Mouse (Mus musculus) forebrain, embryonic 16.5 days (tissue): ENCODE data around the gene Card19. TPM values are rescaled to one million over a fixed set of nuclear protein-coding genes. Genes with fewer than 3 reads are reported as not detected.

Source experiments
- ATAC-seq: fragments of 200-750 bp; cut with Nextera tagmentation; 2 replicates; pipeline ENCODE4 v1.8.0; 2017; ENCODE audit warnings: mild to moderate bottlenecking, moderate library complexity
- H3K27ac ChIP-seq: fragments of 300-500 bp; sonication (generic); 2 replicates; pipeline ENCODE4 v1.5.1; 2014; ENCODE audit warnings: low read length, control low read depth
- H3K27me3 ChIP-seq: fragments of 300-500 bp; sonication (generic); replicated peaks from 2 replicates; pipeline ENCODE4 v1.6.1; 2014; ENCODE audit warnings: low read length; ENCODE audit not compliant: control insufficient read depth, insufficient read depth
- H3K36me3 ChIP-seq: fragments of 300-500 bp; sonication (generic); 2 replicates; pipeline ENCODE4 v1.6.1; 2014; ENCODE audit not compliant: control insufficient read depth, insufficient read depth
- H3K4me1 ChIP-seq: fragments of 300-500 bp; sonication (generic); replicated peaks from 2 replicates; pipeline ENCODE4 v1.6.1; 2014; ENCODE audit warnings: low read length; ENCODE audit not compliant: control insufficient read depth, insufficient read depth
- H3K4me2 ChIP-seq: fragments of 300-500 bp; sonication (generic); 2 replicates; pipeline ENCODE4 v1.6.1; 2014; ENCODE audit warnings: mild to moderate bottlenecking, low read length, control low read depth
- H3K4me3 ChIP-seq: fragments of 300-500 bp; sonication (generic); replicated peaks from 2 replicates; pipeline ENCODE4 v1.5.1; 2014; ENCODE audit warnings: mild to moderate bottlenecking, low read length, control low read depth
- H3K9ac ChIP-seq: fragments of 300-500 bp; sonication (generic); replicated peaks from 2 replicates; pipeline ENCODE4 v1.6.1; 2014; ENCODE audit warnings: low read depth, low read length, control low read depth
- H3K9me3 ChIP-seq: fragments of 300-500 bp; sonication (generic); 2 replicates; pipeline ENCODE4 v1.6.1; 2016; ENCODE audit warnings: low read length; ENCODE audit not compliant: control insufficient read depth
- WGBS: fragments of 180-500 bp; shearing (Covaris S2); extraction: QIAGEN DNeasy Blood & Tissue Kit; methylation state at CpG from one replicate; pipeline ENCODE4 v1.1.7; 2014; 5-methylcytosine and 5-hydroxymethylcytosine counted together
- polyA plus RNA-seq: library from polyadenylated mRNA; unstranded; fragments of >200 nt; fragmentation: Nextera tagmentation; extraction: Ambion mirVana; gene quantifications from 2 replicates; pipeline ENCODE4 v1.2.1, GENCODE M21; 2015

Card19 gene
- polyA plus RNA-seq, 1 experiment from 2014 or later: 21.4 TPM

DNA sequence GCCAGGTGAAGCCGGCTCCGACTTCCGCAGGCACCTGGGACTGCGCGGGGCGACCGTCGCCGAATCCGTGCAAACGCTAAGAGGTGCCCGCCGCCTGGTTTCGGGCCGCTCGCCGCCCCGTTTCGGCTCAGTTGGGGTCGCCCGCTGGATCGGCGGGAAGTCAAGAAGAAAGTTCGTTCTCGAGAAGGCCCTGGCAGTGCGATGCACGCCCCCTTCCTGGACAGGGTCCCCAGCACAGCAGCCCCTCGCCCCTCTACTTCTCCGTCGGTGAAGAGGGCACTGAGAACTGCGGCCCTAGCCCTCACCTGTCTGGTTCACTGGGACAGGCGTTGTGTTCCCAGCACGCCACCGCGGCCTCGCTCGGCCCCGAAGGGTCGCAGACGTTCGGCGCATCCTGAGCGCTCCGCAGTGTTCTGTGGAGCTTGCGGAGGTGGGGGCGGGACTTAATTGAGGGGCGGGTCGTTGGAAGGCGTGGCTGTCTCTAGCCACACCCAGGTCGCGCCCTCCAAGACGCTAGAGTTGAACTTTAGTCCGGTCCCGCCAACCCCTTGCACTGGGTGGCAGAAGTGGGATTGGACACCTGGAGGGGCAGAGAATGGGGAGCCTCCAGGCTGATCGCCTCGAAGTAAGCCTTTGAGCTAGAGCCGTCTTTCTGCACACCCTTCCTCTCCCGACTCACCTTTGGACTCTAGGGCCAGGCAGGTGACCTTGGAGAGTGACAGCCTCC lies 32.1 kb upstream of the Card19 start:
- H3K9ac ChIP-seq: peak overlapping the region; percentile 29; the same call in 1 of the 2 replicates
- H3K4me2 ChIP-seq: peak overlapping the region; percentile 54
- ATAC-seq: 0 out of 2 replicates have a peak, but pooled peaks have one; percentile 40
- H3K36me3 ChIP-seq: no peaks in the 10 kb centered on the region
- peak overlapping the region; percentile 38 for H3K4me3 ChIP-seq
- no peaks in the 10 kb centered on the region for H3K9me3 ChIP-seq
- peaks cover 20% of the 10 kb centered on the region for H3K27me3 ChIP-seq
- no peak overlapping the region for H3K27ac ChIP-seq
- H3K4me1 ChIP-seq: peaks cover 5% of the 10 kb centered on the region
- 1% methylated on average over 58 of the region's 58 CpGs for WGBS

DNA sequence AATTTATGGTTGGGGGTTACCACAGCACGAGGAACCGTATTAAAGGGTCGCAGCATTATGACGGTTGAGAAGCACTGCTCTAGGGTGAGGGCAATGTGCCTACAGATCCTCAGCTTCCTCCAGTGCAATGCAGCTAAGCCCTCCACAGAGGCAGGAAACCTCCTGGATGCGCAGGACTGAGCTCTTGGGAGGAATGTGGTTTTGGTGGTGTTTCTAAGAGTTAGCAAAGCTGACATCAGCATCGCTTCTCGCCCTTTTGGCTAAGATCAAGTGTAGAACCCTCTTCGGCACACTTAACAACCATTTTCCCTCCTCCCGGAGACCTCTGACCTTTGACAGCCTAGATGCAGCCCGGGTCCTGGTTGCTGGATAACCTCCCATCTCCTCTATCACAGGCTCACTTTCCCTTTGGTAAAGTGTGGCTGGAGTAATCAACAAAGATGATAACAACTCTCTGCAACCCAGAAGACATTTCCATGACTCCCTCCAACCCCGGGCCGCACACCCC lies 31.4 kb upstream of the Card19 start:
- Histone ChIP-seq H3K4me3 (peak overlapping the region; percentile 38), H3K9ac (no peak overlapping the region; the same call in 1 of the 2 replicates), H3K4me1 (peaks cover 5% of the 10 kb centered on the region), H3K36me3 (no peaks in the 10 kb centered on the region), H3K27me3 (peaks cover 20% of the 10 kb centered on the region), H3K9me3 (no peaks in the 10 kb centered on the region), H3K4me2 (peak overlapping the region; percentile 54), H3K27ac (no peak overlapping the region)
- no peak for ATAC-seq
- WGBS: 42% methylated on average over 12 of the region's 12 CpGs

GRCm38 (mm10) chr13:49246626-49247025 lies 30.8 kb upstream of the Card19 start:
- H3K27ac ChIP-seq: no peak overlapping the region
- 77% methylated on average over 2 of the region's 2 CpGs for WGBS
- no peak for ATAC-seq

DNA sequence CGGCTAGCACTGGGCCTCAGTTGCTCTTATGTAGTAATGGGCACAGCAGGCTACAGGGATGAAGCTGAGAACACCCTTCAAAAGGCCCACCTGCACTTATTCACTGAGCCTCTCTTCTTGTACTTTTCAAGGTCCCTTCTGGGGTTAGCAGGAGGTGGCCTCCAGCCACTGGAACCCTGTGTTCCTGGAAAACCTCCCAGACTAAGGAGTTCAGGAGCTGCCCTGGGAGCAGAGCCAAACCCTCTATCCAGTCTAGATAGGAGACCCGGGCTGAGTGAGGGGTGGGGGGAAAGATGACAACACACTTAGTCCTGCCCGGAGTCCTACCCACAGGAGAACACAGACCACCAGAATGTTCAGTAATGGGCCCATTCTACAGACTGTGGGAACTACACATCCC lies 30.2 kb upstream of the Card19 start:
- 68% methylated on average over 3 of the region's 3 CpGs for WGBS
- ATAC-seq: no peak
- Histone ChIP-seq H3K9ac (no peak overlapping the region), H3K4me2 (no peak overlapping the region), H3K36me3 (no peaks in the 10 kb centered on the region), H3K4me1 (peaks cover 5% of the 10 kb centered on the region), H3K27ac (no peak overlapping the region), H3K9me3 (no peaks in the 10 kb centered on the region), H3K27me3 (peaks cover 20% of the 10 kb centered on the region), H3K4me3 (no peak overlapping the region)

More at GRCm38 (mm10) chr13:49246626-49247025, 30.8 kb upstream of the Card19 start:
- H3K4me3 ChIP-seq: no peak overlapping the region
- no peaks in the 10 kb centered on the region for H3K36me3 ChIP-seq
- H3K9ac ChIP-seq: no peak overlapping the region
- no peaks in the 10 kb centered on the region for H3K9me3 ChIP-seq
- peaks cover 20% of the 10 kb centered on the region for H3K27me3 ChIP-seq
- peaks cover 5% of the 10 kb centered on the region for H3K4me1 ChIP-seq
- no peak overlapping the region for H3K4me2 ChIP-seq

GRCm38 (mm10) chr13:49245251-49245650 lies 29.4 kb upstream of the Card19 start:
- no peak overlapping the region for H3K4me2 ChIP-seq
- H3K4me1 ChIP-seq: peaks cover 5% of the 10 kb centered on the region
- H3K9ac ChIP-seq: no peak overlapping the region
- H3K36me3 ChIP-seq: no peaks in the 10 kb centered on the region
- 43% methylated on average over 4 of the region's 4 CpGs for WGBS
- ATAC-seq: no peak
- no peak overlapping the region for H3K4me3 ChIP-seq
- H3K27ac ChIP-seq: no peak overlapping the region
- no peaks in the 10 kb centered on the region for H3K9me3 ChIP-seq
- peaks cover 20% of the 10 kb centered on the region for H3K27me3 ChIP-seq

- no peak for ATAC-seq
- Histone ChIP-seq H3K4me1 (peaks cover 5% of the 10 kb centered on the region), H3K27ac (no peak overlapping the region), H3K4me2 (no peak overlapping the region), H3K36me3 (no peaks in the 10 kb centered on the region), H3K9ac (no peak overlapping the region), H3K9me3 (no peaks in the 10 kb centered on the region), H3K27me3 (peaks cover 18% of the 10 kb centered on the region), H3K4me3 (no peak overlapping the region)
- 93% methylated on average over 2 of the region's 2 CpGs for WGBS
Observed at GRCm38 (mm10) chr13:49243492-49243891, 27.7 kb upstream of the Card19 start.

GRCm38 (mm10) chr13:49242321-49243065 lies 26.7 kb upstream of the Card19 start:
- no peaks in the 10 kb centered on the region for H3K9me3 ChIP-seq
- no peak overlapping the region for H3K4me3 ChIP-seq
- H3K36me3 ChIP-seq: no peaks in the 10 kb centered on the region
- no peak overlapping the region for H3K9ac ChIP-seq
- no peak overlapping the region for H3K4me2 ChIP-seq
- H3K27me3 ChIP-seq: peaks cover 12% of the 10 kb centered on the region
- no peaks in the 10 kb centered on the region; the same call in 1 of the 2 replicates for H3K4me1 ChIP-seq
- no peak for ATAC-seq
- 76% methylated on average over 9 of the region's 9 CpGs for WGBS
- no peak overlapping the region for H3K27ac ChIP-seq

GRCm38 (mm10) chr13:49238737-49239136 lies 22.9 kb upstream of the Card19 start:
- Histone ChIP-seq H3K4me3 (no peak overlapping the region), H3K27me3 (no peaks in the 10 kb centered on the region), H3K4me2 (no peak overlapping the region), H3K36me3 (no peaks in the 10 kb centered on the region), H3K9ac (no peak overlapping the region), H3K9me3 (no peaks in the 10 kb centered on the region), H3K4me1 (no peaks in the 10 kb centered on the region), H3K27ac (no peak overlapping the region)
- 94% methylated on average over 8 of the region's 8 CpGs for WGBS
- ATAC-seq: no peak

DNA sequence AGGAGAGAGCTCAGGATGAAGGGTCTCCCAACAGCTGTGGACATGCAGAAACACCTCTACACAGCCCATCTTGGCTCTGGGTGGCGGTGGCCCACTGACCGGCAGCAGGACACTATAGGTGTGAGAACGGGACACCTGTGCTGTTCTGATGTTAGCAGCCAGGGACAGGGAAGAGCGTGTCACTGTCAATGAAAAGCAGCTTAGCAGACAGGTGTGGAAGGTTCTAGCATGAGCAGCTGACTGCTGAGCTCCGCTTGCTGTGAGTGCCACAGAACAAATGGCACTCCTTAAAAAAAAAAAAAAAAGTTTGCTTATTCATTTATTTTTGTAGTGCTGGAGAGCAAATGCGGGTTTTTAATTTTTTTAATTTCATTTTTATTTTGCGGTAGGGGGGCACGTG lies 21.8 kb upstream of the Card19 start:
- Histone ChIP-seq H3K4me1 (no peaks in the 10 kb centered on the region), H3K9ac (no peak overlapping the region), H3K27ac (no peak overlapping the region), H3K36me3 (no peaks in the 10 kb centered on the region), H3K4me2 (no peak overlapping the region), H3K4me3 (no peak overlapping the region), H3K27me3 (no peaks in the 10 kb centered on the region), H3K9me3 (no peaks in the 10 kb centered on the region)
- no peak for ATAC-seq
- 95% methylated on average over 8 of the region's 8 CpGs for WGBS
